Mouse (Mus musculus): ENCODE results near the gene Fmr1nb.
"Not testable (repeated sequence)": the region's sequence is repeated elsewhere in the genome, so short reads cannot be mapped to it uniquely, and the experiment has no call there.

Fmr1nb gene

GRCm38 (mm10) chrX:68761606-68762005 is at the start of gene Fmr1nb:
TSS of gene Fmr1nb (plus strand) at chrX:68761839.
- no peak for DNase-seq (ENCODE audit: extremely low read depth, insufficient read length, low spot score)

GRCm38 (mm10) chrX:68736902-68737301 is 24.7 kb upstream of the Fmr1nb start:
- DNase-seq (ENCODE audit: extremely low read depth, insufficient read length, low spot score) = no peak

GRCm38 (mm10) chrX:68740088-68740487 is 21.6 kb upstream of the Fmr1nb start:
- DNase-seq (ENCODE audit: extremely low read depth, insufficient read length, low spot score) = no peak

GRCm38 (mm10) chrX:68820449-68820848 is 58.8 kb downstream of the Fmr1nb start:
- DNase-seq (ENCODE audit: extremely low read depth, insufficient read length, low spot score) = not testable (repeated sequence)

GRCm38 (mm10) chrX:68821059-68821458 is 59.4 kb downstream of the Fmr1nb start, which contains the start of gene Gm14698:
TSS of gene Gm14698 (plus strand) at chrX:68821093.
- not testable (repeated sequence) for DNase-seq (ENCODE audit: extremely low read depth, insufficient read length, low spot score)

- no peak for DNase-seq (ENCODE audit: extremely low read depth, insufficient read length, low spot score)
These were observed 78.2 kb downstream of the Fmr1nb start for GRCm38 (mm10) chrX:68839548-68840444.

Measured in 3134 (cell line).